Mouse (Mus musculus) ovary, adult 18-20 months (tissue): ENCODE measurements at regions not wholly inside any gene's neighbourhood (a gene's known extent, or its start where the extent isn't known, plus 50 kb on each side); places are given as distances from the start of the nearest gene placed in this dataset.
A peak's percentile ranks its signal among the peaks of the same experiment; 100 is the strongest.
"Not testable (repeated sequence)": the region's sequence is repeated elsewhere in the genome, so short reads cannot be mapped to it uniquely, and the experiment has no call there.

Experiments
- DNase-seq: peaks from one replicate; pipeline ENCODE4 v3.0.0; 2022; ENCODE audit warnings: low spot score, mixed read lengths

DNA sequence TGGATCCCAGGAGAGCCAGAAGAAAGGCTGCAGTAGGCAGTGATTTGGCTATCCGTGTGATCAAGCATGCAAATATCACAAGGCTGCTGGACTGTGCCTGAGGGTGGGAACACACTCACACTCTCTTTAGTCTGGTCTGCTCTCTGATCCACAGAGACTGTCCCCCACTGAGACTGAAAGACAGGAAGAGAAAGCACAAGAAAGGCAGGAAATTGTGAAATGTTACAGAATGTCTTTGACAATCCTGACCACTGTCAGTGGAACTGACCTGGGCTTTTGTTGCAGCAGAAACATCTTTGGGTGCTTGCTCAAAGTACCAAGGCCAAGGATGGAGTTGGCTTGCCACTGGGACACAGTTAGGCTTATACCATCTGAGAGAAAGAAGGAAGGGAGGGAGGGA lies 52.3 kb upstream of the Gpd2 start:
- no peak for DNase-seq

GRCm38 (mm10) chr2:57183108-57183507 lies 54.3 kb upstream of the Gpd2 start:
- DNase-seq, result not testable (repeated sequence)

GRCm38 (mm10) chr2:57181692-57182541 lies 55.5 kb upstream of the Gpd2 start:
- peak; percentile 91 for DNase-seq

- DNase-seq, result no peak
Observed at GRCm38 (mm10) chr2:57181350-57181691, 56.1 kb upstream of the Gpd2 start.

DNA sequence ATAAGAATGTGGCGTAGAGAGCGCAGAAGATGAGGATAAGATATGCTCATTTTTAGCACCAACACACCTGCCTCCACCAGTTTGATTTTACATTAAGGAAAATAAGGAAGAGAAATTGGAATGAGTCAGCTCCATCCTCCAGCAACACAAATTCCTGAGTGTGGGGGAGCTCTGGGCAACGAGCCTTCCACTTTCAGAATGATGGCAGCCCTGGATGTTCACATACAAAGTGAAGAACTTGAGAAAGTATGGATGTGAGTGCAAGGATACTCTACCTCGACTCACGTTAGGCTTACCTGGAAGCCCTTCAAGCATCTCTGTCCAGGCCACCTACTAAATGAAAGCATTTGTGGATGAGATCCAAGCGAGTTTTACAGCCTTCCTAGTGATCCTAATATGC lies 54.3 kb upstream of the Nr4a2 start:
- DNase-seq, result no peak

DNA sequence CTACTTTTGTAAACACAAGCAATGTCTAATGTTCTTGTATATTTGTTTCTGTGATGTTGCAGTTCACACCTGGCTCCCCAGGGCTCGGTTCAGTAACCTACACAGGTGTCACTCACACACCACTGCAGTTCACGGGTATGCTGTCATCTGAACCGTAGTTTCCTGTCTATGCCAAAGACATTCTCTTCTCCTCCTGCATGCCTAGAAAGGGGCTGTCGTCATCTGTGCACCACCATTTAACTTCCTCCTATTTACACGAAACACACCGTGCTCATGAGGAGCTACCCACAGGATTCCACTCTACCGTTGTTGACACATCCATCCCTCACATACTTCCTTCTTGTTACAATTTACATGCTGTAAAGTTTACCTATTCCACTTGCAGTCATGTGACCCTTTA lies 52.7 kb upstream of the Nr4a2 start:
- DNase-seq, result no peak

DNA sequence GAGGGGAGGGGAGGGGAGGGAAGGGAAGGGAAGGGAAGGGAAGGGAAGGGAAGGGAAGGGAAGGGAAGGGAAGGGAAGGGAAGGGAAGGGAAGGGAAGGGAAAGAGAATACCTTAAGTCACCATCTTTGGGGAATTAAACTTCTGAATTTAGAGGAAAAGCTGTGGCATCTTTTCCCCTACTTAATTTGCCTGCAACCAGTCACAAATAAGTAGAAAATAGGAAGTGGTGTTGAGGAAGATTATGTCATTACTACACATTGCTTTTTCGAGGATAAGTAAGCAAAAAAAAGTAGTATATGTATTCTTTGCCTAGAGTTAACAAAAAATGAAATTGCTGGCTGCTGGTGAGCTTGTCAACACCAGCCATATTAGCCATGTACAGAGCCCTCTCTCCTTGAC lies 51.4 kb upstream of the Nr4a2 start:
- DNase-seq, result no peak
